Mouse (Mus musculus) spleen, postnatal 4 days (tissue): ENCODE measurements around the gene Galt.
"Not testable (repeated sequence)": the region's sequence is repeated elsewhere in the genome, so short reads cannot be mapped to it uniquely, and the experiment has no call there.

ENCODE experiments used
- DNase-seq, 2 experiments: peaks; one replicate each; pipeline ENCODE4 v3.0.0; 2022; ENCODE audit warnings: low spot score in 2 of 2

Galt gene

GRCm38 (mm10) chr4:41774506-41774905 lies 19.5 kb downstream of the Galt start:
- DNase-seq = not testable (repeated sequence)

- not testable (repeated sequence) for DNase-seq
These were observed 20.8 kb downstream of the Galt start for GRCm38 (mm10) chr4:41775840-41776239.

- not testable (repeated sequence) for DNase-seq
These were observed 26.2 kb downstream of the Galt start for GRCm38 (mm10) chr4:41781271-41781670.

- not testable (repeated sequence) for DNase-seq
These were observed 26.9 kb downstream of the Galt start for GRCm38 (mm10) chr4:41781748-41782485.

GRCm38 (mm10) chr4:41782711-41783110 lies 27.7 kb downstream of the Galt start:
- not testable (repeated sequence) for DNase-seq

GRCm38 (mm10) chr4:41783197-41783596 lies 28.2 kb downstream of the Galt start:
- not testable (repeated sequence) for DNase-seq
